Mouse (Mus musculus): Measurements from ENCODE around the gene Il10.
A peak's percentile ranks its signal among the peaks of the same experiment; 100 is the strongest.

Il10 gene

GRCm38 (mm10) chr1:131019492-131020098, at the start of gene Il10:
Gene Il10 (plus strand): TSS chr1:131019845.
- Histone ChIP-seq H3K27me3 (ENCODE audit: control insufficient read depth, insufficient read depth, low read length, poor library complexity, severe bottlenecking) (no peaks in the 10 kb centered on the region), H3K36me3 (ENCODE audit: control insufficient read depth, insufficient read depth, low read length, poor library complexity, severe bottlenecking) (no peaks in the 10 kb centered on the region)
- DNase-seq (ENCODE audit: low read depth, low spot score): peak; percentile 11

- Histone ChIP-seq H3K36me3 (ENCODE audit: control insufficient read depth, insufficient read depth, low read length, poor library complexity, severe bottlenecking) (no peaks in the 10 kb centered on the region), H3K27me3 (ENCODE audit: control insufficient read depth, insufficient read depth, low read length, poor library complexity, severe bottlenecking) (no peaks in the 10 kb centered on the region)
- peak; percentile 88 for DNase-seq (ENCODE audit: low read depth, low spot score)
These were observed 40.2 kb upstream of the Il10 start for GRCm38 (mm10) chr1:130979455-130979854.

- no peaks in the 10 kb centered on the region for H3K36me3 ChIP-seq (ENCODE audit: control insufficient read depth, insufficient read depth, low read length, poor library complexity, severe bottlenecking)
- no peaks in the 10 kb centered on the region for H3K27me3 ChIP-seq (ENCODE audit: control insufficient read depth, insufficient read depth, low read length, poor library complexity, severe bottlenecking)
- no peak for DNase-seq (ENCODE audit: low read depth, low spot score)
These were observed 35.2 kb upstream of the Il10 start for GRCm38 (mm10) chr1:130984441-130984840.

- Histone ChIP-seq H3K27me3 (ENCODE audit: control insufficient read depth, insufficient read depth, low read length, poor library complexity, severe bottlenecking) (no peaks in the 10 kb centered on the region), H3K36me3 (ENCODE audit: control insufficient read depth, insufficient read depth, low read length, poor library complexity, severe bottlenecking) (no peaks in the 10 kb centered on the region)
These were observed 32.6 kb upstream of the Il10 start for GRCm38 (mm10) chr1:130987001-130987400.

GRCm38 (mm10) chr1:130987418-130987817, 32.2 kb upstream of the Il10 start:
- no peaks in the 10 kb centered on the region for H3K27me3 ChIP-seq (ENCODE audit: control insufficient read depth, insufficient read depth, low read length, poor library complexity, severe bottlenecking)
- no peaks in the 10 kb centered on the region for H3K36me3 ChIP-seq (ENCODE audit: control insufficient read depth, insufficient read depth, low read length, poor library complexity, severe bottlenecking)
- DNase-seq (ENCODE audit: low read depth, low spot score): peak; percentile 64

More at GRCm38 (mm10) chr1:130987001-130987400, 32.6 kb upstream of the Il10 start:
- DNase-seq (ENCODE audit: low read depth, low spot score): no peak

GRCm38 (mm10) chr1:130989331-130989730, 30.3 kb upstream of the Il10 start:
- H3K27me3 ChIP-seq (ENCODE audit: control insufficient read depth, insufficient read depth, low read length, poor library complexity, severe bottlenecking): no peaks in the 10 kb centered on the region
- no peak for DNase-seq (ENCODE audit: low read depth, low spot score)
- H3K36me3 ChIP-seq (ENCODE audit: control insufficient read depth, insufficient read depth, low read length, poor library complexity, severe bottlenecking): no peaks in the 10 kb centered on the region

GRCm38 (mm10) chr1:130990448-130990847, 29.2 kb upstream of the Il10 start:
- no peak for DNase-seq (ENCODE audit: low read depth, low spot score)
- H3K27me3 ChIP-seq (ENCODE audit: control insufficient read depth, insufficient read depth, low read length, poor library complexity, severe bottlenecking): no peaks in the 10 kb centered on the region
- H3K36me3 ChIP-seq (ENCODE audit: control insufficient read depth, insufficient read depth, low read length, poor library complexity, severe bottlenecking): no peaks in the 10 kb centered on the region

GRCm38 (mm10) chr1:130993574-130994154, 26.0 kb upstream of the Il10 start:
- no peaks in the 10 kb centered on the region for H3K36me3 ChIP-seq (ENCODE audit: control insufficient read depth, insufficient read depth, low read length, poor library complexity, severe bottlenecking)
- DNase-seq (ENCODE audit: low read depth, low spot score): peak; percentile 19
- no peaks in the 10 kb centered on the region for H3K27me3 ChIP-seq (ENCODE audit: control insufficient read depth, insufficient read depth, low read length, poor library complexity, severe bottlenecking)

GRCm38 (mm10) chr1:130995515-130995914, 24.1 kb upstream of the Il10 start:
- H3K36me3 ChIP-seq (ENCODE audit: control insufficient read depth, insufficient read depth, low read length, poor library complexity, severe bottlenecking): no peaks in the 10 kb centered on the region
- no peak for DNase-seq (ENCODE audit: low read depth, low spot score)
- H3K27me3 ChIP-seq (ENCODE audit: control insufficient read depth, insufficient read depth, low read length, poor library complexity, severe bottlenecking): no peaks in the 10 kb centered on the region

- H3K36me3 ChIP-seq (ENCODE audit: control insufficient read depth, insufficient read depth, low read length, poor library complexity, severe bottlenecking): no peaks in the 10 kb centered on the region
- DNase-seq (ENCODE audit: low read depth, low spot score): no peak
- H3K27me3 ChIP-seq (ENCODE audit: control insufficient read depth, insufficient read depth, low read length, poor library complexity, severe bottlenecking): no peaks in the 10 kb centered on the region
These were observed 23.3 kb upstream of the Il10 start for GRCm38 (mm10) chr1:130996356-130996755.

GRCm38 (mm10) chr1:130997441-130997840, 22.2 kb upstream of the Il10 start:
- no peak for DNase-seq (ENCODE audit: low read depth, low spot score)
- H3K27me3 ChIP-seq (ENCODE audit: control insufficient read depth, insufficient read depth, low read length, poor library complexity, severe bottlenecking): no peaks in the 10 kb centered on the region
- no peaks in the 10 kb centered on the region for H3K36me3 ChIP-seq (ENCODE audit: control insufficient read depth, insufficient read depth, low read length, poor library complexity, severe bottlenecking)

- Histone ChIP-seq H3K27me3 (ENCODE audit: control insufficient read depth, insufficient read depth, low read length, poor library complexity, severe bottlenecking) (no peaks in the 10 kb centered on the region), H3K36me3 (ENCODE audit: control insufficient read depth, insufficient read depth, low read length, poor library complexity, severe bottlenecking) (no peaks in the 10 kb centered on the region)
- DNase-seq (ENCODE audit: low read depth, low spot score): no peak
These were observed 21.3 kb upstream of the Il10 start for GRCm38 (mm10) chr1:130998321-130998720.

- Histone ChIP-seq H3K27me3 (ENCODE audit: control insufficient read depth, insufficient read depth, low read length, poor library complexity, severe bottlenecking) (no peaks in the 10 kb centered on the region), H3K36me3 (ENCODE audit: control insufficient read depth, insufficient read depth, low read length, poor library complexity, severe bottlenecking) (no peaks in the 10 kb centered on the region)
- peak; percentile 28 for DNase-seq (ENCODE audit: low read depth, low spot score)
These were observed 19.9 kb upstream of the Il10 start for GRCm38 (mm10) chr1:130999708-131000107.

GRCm38 (mm10) chr1:131000296-131000695, 19.3 kb upstream of the Il10 start:
- H3K27me3 ChIP-seq (ENCODE audit: control insufficient read depth, insufficient read depth, low read length, poor library complexity, severe bottlenecking): no peaks in the 10 kb centered on the region
- H3K36me3 ChIP-seq (ENCODE audit: control insufficient read depth, insufficient read depth, low read length, poor library complexity, severe bottlenecking): no peaks in the 10 kb centered on the region
- no peak for DNase-seq (ENCODE audit: low read depth, low spot score)

- no peaks in the 10 kb centered on the region for H3K27me3 ChIP-seq (ENCODE audit: control insufficient read depth, insufficient read depth, low read length, poor library complexity, severe bottlenecking)
- DNase-seq (ENCODE audit: low read depth, low spot score): no peak
- no peaks in the 10 kb centered on the region for H3K36me3 ChIP-seq (ENCODE audit: control insufficient read depth, insufficient read depth, low read length, poor library complexity, severe bottlenecking)
These were observed 17.1 kb upstream of the Il10 start for GRCm38 (mm10) chr1:131002561-131002960.
